Mouse (Mus musculus): Measurements from ENCODE around the gene Rpl34. TPM values are rescaled to one million over a fixed set of nuclear protein-coding genes. Genes with fewer than 3 reads are reported as not detected.

Rpl34 gene
- 100 to 1,000 TPM; 681 to 726 (median 704) TPM for total RNA-seq (2022)

DNA sequence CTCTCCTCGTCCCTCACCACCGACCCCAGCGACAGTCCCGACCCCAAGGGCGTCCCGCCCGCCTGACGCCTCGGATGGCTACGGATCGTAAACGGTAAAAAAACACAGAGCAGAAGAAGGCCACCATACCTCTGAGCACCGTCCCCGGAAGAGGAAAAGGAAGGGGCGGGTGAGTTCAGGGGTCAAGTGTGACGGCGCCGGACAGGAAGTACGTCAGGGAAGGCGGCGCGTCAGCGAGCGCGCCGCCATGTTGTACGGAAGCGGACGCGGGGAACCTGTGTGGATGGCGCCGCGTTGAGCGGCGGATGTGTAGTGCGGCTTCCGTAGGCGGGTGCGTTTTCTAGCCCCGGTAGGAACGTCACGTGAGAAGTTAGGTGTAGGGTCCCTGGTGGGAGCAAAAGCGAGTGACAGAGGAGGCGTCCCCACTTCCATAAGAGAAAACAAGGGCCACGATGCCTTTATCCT, at the start of gene Rpl34:
TSS of gene Rpl34 (minus strand) at position 210 of the 465 bp plus-strand sequence.
- peak; percentile 93 for DNase-seq

DNA sequence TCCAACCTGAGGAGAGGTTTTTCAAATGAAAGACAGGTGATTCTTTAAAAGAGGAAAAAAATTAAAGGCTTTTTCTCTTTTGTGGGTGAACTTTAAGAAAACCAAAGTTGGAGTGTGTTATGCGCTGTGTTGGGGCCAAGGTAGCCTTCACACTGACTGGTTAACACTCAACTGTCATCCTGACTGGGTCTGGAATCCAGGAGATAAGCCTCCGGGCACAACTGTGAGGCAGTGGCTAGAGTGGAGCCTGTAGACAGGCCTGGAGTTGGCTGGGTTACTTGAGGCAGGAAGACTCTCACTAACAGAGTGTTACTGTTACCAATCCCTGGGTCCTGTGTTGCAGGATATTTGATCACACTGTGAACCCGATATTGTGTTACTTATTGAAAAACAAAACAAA, 38.0 kb upstream of the Rpl34 start:
- no peak for DNase-seq

DNA sequence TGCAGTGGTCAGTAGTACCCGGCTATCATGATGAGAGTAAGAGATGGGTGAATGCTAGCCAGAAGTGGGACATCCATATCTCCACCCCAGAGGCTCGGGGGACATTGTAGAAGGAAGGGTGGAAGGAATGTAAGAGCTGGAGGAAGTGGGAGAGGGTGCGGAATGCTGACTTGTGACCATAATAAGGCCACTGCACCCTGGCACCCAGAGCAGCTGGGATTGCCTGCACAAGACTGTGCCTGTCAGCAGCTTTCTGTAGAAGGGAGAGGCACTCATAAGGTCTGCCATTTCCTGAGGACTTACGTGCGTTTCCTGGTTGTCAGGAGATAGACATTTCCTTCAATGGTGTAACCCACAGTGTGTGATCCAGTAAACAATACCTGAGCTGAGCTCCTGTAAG, 33.9 kb upstream of the Rpl34 start:
- DNase-seq = no peak

- peak; percentile 25 for DNase-seq
Measured at GRCm38 (mm10) chr3:130760711-130761435, 30.7 kb upstream of the Rpl34 start.

DNA sequence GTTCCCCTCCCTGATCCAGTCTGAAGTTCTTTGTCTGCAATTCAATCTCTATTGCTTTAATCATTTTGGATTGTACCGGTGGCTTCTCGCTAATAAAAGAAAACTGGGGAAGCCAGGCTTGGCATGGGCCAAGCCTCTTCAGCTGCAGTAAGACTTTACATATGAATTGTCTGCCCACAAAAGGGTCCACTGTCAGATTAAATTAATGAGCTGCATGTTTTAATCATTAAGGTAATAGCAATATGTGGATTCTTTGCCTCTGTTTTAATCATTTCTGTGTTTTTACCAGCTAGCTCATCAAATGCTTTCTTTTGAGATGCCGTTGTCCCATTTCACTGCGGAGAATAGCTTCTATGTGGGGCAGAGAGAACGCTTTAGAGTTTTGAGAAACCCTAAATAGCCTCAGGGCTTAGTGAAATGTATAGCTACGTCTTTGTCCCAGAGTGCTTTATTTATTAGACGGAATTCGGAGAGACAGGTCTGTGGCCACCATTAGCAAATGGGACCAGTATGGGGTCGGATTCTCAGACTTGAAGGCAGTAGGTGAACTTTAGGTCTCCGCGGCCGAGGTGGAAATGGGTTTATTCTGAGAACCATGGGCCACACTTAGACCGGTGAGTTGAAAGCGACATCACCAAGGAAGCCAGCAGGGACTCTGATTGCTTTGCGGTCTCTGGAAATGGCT, 28.1 kb upstream of the Rpl34 start:
- no peak for DNase-seq

GRCm38 (mm10) chr3:130757117-130757852, 27.1 kb upstream of the Rpl34 start:
- DNase-seq = no peak

DNA sequence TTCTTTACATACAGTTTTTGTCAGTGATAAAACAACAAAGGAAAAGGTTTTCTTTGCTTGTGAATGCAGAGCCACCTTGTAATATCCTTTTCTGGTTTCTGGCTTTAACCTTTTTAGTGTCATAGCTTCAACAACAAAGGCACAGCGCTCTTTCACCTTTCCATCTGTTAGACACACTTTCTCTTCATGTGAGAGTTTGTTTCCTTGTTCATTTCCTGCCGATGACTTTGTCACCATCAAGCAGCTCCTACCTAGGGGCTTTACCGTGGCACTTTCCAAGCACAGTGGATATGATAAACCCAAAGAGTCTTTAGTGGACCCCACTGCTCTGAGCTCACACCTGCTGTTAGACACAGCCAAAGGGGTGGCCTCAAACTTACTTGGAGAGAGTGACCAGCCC, 19.0 kb upstream of the Rpl34 start:
- DNase-seq = no peak

DNA sequence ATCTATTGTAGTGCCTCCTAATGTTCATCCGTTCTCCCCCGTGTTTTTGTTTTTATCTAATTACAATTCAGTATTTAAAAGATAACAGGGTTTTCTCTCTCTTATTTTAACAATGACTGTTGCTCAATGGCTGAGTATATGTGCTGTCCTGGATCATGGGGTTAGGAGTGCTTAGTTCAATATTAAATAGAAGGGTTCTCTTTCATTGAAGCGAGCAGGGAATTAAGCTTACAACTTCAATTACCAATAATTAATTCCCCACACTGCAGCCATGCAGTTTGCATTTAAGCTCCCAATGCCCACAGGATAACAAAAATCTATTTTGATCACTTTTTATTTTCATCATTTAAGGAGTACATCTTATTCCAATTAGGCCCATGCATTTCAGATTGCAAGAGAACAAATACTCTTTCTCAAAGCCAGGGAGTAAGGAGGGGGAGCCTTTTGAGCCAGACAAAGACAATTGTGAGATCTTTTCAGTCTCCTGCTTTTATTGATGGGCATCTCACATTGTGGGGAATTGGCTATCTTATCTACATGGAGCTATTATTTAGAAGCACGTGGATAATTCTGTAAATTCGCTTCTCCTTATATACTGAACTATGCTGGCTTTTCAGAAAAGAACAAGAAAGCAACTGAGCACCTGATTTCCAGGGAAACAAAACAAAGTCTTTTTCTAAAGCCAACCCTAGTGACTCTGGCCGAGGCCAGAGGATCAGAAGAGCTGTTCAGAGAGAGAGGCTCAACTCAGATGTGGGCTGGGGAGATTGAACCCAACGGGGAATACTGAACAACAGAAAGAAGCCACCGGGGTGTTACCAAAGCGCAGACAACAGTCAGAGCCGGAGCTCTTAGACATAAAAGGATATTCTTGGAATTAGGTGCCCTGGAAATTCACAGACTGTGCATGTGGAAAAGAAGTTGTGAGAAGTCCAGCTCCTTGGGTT, 16.7 kb upstream of the Rpl34 start:
- DNase-seq = no peak

DNA sequence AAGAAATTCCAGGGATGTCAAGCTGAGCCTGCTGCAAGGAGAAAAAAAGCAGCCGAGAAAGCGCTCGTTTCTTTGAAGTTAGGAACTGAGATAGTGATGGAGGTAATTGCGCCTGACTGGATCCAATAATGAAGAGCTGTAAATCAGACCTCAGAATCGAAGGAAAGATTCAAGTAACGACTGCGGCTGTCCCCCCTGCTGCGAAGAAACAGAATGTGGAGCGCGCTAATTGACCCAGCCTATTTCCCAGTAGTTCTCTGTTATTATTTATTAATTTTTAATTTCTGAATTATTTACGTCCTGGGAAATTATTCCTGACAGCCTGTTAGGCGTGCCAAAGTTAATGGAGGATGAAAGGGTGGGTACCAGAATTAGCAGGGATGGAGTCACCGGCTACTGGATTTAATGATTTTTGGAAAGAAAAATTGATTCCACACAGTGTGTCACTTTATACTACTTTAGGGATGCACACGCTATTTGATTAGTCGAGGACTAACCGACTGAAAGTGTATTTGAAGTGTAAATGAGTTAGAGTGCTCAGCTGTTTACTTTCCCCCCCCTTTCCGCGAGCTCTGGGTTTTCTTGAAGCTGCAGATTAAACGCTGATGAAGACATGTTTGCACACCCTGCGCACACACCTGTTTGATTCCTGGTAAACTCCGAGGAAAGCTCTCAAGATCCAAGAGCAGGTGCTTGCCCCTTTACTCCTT, 7.6 kb upstream of the Rpl34 start:
- no peak for DNase-seq

DNA sequence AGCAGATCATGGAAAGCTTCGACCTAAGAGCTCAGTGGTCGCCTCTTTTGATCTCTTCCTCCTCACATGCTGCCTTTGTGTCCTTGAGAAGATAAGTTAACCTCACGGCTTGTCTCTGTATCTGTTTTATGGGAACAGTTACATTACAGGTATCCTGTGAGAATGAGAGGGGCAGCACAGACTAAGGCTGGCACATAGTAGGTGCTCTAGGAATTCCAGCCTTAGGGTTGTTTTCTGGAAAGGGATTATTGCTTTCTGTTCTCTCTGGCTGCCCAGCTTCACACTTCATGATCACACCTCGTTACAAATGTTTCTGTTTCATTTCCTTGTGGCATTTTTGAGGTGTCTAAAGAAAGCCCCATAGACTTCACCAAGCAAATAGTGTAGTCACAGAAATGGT, 6.6 kb upstream of the Rpl34 start:
- DNase-seq = no peak

GRCm38 (mm10) chr3:130729472-130730188, 568 bp downstream of the Rpl34 start:
- no peak for DNase-seq

DNA sequence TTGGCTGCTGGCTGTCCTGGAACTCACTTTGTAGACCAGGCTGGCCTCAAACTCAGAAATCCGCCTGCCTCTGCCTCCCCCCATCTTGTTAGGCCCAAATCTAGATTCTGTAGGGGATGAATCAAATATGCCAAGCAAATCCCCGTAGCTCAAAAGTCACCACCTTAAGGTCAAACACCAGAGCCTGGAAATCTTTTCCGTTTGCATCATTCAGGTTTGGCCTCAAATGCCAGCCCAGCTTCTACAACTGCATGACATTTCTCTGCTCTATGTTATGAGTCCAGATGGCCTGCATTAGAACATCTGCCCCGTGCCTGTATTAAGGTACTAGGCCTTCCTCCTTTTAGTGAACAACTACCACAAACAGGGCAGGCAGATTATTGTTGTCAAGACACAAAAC, 2.5 kb downstream of the Rpl34 start:
- no peak for DNase-seq

GRCm38 (mm10) chr3:130727036-130727435, 3.2 kb downstream of the Rpl34 start:
- peak; percentile 57 for DNase-seq

- no peak for DNase-seq
Measured at GRCm38 (mm10) chr3:130725718-130726117, 4.5 kb downstream of the Rpl34 start.

GRCm38 (mm10) chr3:130722733-130723478, 7.3 kb downstream of the Rpl34 start:
- DNase-seq = no peak

DNA sequence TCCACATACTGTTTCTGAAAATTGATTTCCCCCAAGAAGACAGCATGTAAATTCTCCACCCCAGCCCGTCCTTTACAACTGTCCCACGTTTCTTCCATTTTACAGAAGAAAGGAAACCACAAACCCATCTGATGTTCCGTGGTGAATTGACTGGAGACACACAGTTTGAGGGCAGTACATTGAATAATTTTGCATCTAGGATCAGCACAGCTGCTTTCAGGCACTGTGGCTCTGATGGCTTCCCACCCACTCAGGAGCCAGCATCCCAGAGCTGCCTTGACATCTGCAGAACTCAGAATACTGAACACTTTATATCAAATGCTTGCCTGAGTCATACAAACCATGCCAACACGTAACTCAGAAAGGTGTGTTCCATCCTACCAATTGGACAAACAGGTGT, 10.0 kb downstream of the Rpl34 start:
- DNase-seq = no peak

DNA sequence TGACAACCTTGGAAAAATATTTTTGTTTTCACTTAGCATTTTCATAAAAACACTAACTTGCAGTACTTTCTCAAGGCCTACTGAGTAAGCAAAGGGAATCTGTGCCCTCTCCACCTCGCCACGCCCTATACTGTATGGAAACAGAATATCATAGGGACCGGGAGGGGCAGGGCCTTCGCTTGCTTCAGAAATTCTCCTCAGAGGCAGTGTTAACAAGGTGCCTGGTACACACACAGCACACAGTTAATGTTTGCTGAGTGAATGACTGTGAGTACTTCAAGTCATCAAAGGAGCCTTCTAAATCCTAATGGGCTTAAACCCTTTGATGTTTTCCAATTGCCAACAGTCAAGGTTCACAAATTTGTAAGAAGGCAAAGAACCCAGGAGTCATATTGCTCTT, 11.3 kb downstream of the Rpl34 start:
- no peak for DNase-seq

- no peak for DNase-seq
Measured at GRCm38 (mm10) chr3:130716555-130716954, 13.6 kb downstream of the Rpl34 start.

DNA sequence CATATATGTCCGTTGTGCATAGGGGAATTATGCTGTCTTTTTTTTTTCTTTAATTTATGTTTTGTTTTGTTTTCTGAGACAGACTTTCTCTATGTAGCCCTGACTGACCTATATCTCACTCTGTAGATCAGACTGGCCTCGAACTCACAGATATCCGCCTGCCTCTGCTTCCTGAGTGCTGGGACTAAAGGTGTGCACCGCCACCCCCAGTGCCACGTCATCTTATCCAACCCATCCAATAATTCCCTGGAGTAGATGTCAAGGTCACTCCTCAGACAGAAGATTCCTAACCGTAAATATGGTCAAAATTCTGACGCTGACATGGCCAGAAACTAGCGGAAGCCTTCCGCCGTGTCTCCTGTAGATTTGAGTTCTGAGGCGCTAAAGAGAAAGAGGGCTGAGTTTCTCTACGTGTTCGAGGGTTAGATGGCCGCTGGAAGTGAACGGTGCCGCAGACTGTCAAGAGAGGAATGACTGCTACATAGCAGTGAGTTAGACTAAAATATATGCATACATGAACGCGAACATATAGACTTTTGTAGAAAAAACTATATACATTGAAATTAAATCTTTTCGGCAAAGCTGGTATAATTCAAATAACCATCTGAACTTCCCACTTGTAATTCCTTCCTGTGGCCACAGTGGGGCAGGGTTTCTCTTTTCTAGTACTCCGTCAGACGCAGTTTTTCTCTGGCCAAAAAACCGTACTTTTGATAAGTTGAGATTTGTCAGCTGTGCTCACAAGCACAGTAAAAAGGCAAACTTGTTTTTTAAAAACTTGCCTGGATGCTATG, 15.2 kb downstream of the Rpl34 start:
- peak; percentile 51 for DNase-seq

Measured in adrenal gland, adult 8-10 months (tissue).